In the genomic region with DNA sequence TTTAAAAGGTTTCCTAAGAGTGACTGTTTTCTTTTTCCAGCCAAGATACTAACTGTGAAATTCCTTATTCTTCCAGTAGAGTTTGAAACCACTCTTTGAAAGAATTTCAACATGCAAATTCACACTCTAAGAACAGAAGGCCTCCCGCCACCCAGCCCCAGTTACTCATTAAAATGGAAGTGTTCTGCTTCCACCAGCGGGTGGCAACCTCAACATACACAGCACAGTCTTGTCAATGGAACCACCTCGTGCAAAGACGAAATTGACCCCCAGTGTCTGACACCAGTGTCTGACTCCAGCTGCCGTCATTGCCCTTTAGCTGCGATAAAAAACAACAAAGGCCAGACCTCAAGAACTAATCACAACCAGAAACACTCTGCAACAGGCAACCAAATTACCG, we compare ENCODE assay signal across 8 mouse cellular contexts. TPM values are rescaled to one million over a fixed set of nuclear protein-coding genes. Genes with fewer than 3 reads are reported as not detected.
DNase-seq lines count a peak whose midpoint lies in the region; ATAC-seq lines count a peak whose summit lies in the region.

No protein-coding gene starts in this region.

- no peak overlapping the region for H3K4me3 ChIP-seq in embryonic facial prominence, embryonic 15.5 days (replicated peaks)

- DNase-seq in urinary bladder, postnatal 14 days (ENCODE audit: low spot score), result peak; percentile 47
- DNase-seq in urinary bladder, postnatal 25 days (ENCODE audit: low spot score), result no peak
- peak; percentile 52 to 61 for DNase-seq in heart, postnatal 10 days
- DNase-seq in kidney, postnatal 4 days, result peak; percentile 71 to 81
- peak; percentile 12 to 15 for DNase-seq in lung, adult 18-20 months
- peak; percentile 32 for DNase-seq in retina, postnatal 1 day
- no peak for DNase-seq in urinary bladder, adult 18-20 months (ENCODE audit: low spot score in 2 of 2)

- H3K4me1 ChIP-seq in embryonic facial prominence, embryonic 15.5 days, result peaks cover 4% of the 10 kb centered on the region; the same call in 1 of the 2 replicates

- H3K27ac ChIP-seq in embryonic facial prominence, embryonic 15.5 days (replicated peaks), result no peak overlapping the region

- H3K27me3 ChIP-seq in embryonic facial prominence, embryonic 15.5 days, result no peaks in the 10 kb centered on the region

- H3K9ac ChIP-seq in embryonic facial prominence, embryonic 15.5 days, result no peak overlapping the region

- H3K9me3 ChIP-seq in embryonic facial prominence, embryonic 15.5 days (replicated peaks), result no peaks in the 10 kb centered on the region

- no peak for ATAC-seq in embryonic facial prominence, embryonic 15.5 days (ENCODE audit: insufficient number of reproducible peaks, low FRiP score, low TSS enrichment, low read depth)

- H3K4me2 ChIP-seq in embryonic facial prominence, embryonic 15.5 days (replicated peaks), result 0 out of 2 replicates have a peak overlapping the region, but pooled peaks have one; percentile 12

- WGBS in embryonic facial prominence, embryonic 15.5 days, result 15% methylated on average over 7 of the region's 7 CpGs

- H3K36me3 ChIP-seq in embryonic facial prominence, embryonic 15.5 days, result no peaks in the 10 kb centered on the region

- intact Hi-C loops in heart, postnatal 10 days (cut with DNase I), result loop anchor here (2.0 kb wide), 1 partner anchor 553 kb away; no protein-coding TSS in a partner anchor

RNA-seq across cellular contexts. Expression of a gene that starts 43.0 kb away (rescaled TPM):
- 26.8 and 29.6 TPM in 2 replicates for polyA plus RNA-seq in embryonic facial prominence, embryonic 15.5 days (2015; fragmentation: Nextera tagmentation; extraction: Ambion mirVana)
- total RNA-seq in heart, postnatal 10 days (2021), result 10 to 100 TPM; 33.4 to 34.5 TPM

RNA-seq across cellular contexts. Expression of a gene that starts 53.1 kb away (rescaled TPM):
- polyA plus RNA-seq in embryonic facial prominence, embryonic 15.5 days (2015; fragmentation: Nextera tagmentation; extraction: Ambion mirVana), result 2,269 and 2,307 TPM in 2 replicates
- 100 to 1,000 TPM; 594 to 659 TPM for total RNA-seq in heart, postnatal 10 days (2021)

Comparison
In these comparisons a context has a peak if more than half of its experiments do, and no peak if none do; other contexts are left out.
1. DNase-seq: peak in urinary bladder, postnatal 14 days (single experiment), heart, postnatal 10 days (2 of 2), kidney, postnatal 4 days (2 of 2), lung, adult 18-20 months (2 of 2) and retina, postnatal 1 day (single experiment); none in urinary bladder, postnatal 25 days (single experiment) and urinary bladder, adult 18-20 months (0 of 2).